Mouse (Mus musculus): ENCODE results near the gene Kdm2b.

DNA sequence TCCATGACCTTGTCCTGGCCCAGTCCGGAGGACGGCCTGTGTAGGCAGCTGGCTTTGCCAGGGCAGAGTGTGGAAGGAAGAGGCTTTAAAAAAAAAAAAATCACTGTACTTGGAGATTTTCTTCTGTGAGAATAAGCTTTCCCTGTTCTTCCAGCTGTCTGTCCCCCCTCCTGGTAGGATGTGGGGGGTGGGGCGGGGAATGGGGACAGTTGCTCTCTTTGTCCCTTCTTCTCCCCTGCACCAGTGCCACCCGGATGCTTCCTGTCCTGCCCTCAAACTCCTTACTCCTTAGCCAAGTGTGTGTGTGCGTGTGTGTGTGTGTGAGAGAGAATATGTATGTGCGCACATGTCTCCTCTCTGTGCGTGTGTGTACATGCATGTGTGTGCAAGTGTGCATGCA, 40.1 kb upstream of the Kdm2b start:
- TF ChIP-seq CTCF (IDR thresholded peaks at IDR 0.05; ENCODE audit: borderline replicate concordance, extremely low read depth, insufficient read depth, insufficient read length) (no peak), POLR2A (IDR thresholded peaks at IDR 0.05; ENCODE audit: borderline replicate concordance, extremely low read depth, insufficient read depth, insufficient read length, poor library complexity, severe bottlenecking) (no peak)
